Mouse (Mus musculus) cerebellum, adult 11 months (tissue): Measurements from ENCODE around the gene Marc1.

ENCODE experiments used
- DNase-seq: peaks from one replicate; pipeline ENCODE4 v3.0.0; 2022

The Marc1 gene

DNA sequence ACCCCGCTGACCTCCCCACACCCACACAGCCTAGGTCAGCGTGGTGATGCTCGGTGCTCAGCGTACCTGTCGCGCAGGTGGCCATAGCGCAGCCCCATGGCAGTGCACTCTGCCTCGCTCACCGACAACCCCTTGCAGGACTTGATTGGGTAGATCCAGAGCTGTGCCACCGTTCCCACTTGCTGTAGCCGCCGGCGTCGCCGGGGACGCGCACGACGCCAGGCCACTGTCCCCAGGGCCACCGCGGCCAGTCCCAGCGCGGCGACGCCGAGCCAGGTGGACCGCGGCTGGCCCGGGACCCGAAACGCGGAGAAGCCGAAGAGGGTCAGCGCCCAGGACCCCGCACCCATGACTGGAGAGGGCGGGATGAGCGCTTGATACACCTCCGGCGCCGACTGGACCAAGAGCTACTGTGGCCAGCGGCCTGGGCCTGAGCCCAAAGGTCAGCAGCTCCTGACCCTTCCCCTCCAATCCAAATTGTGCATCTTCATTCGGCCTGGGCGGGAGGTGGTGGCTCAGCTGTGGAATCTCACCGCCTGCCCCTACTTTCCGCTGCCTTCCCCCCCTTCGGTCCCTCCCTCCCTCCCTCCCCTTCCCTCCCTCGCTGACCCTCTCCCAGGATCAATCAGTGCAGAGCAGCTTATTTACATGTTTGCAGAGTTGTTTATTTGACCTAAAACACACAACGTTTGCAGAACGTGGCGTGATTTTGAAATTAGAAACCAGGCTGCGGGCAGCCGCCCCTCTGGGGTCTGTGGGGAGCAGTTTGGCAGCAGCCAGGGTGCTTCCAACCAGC lies at the start of gene Marc1:
Marc1 (minus strand) TSS at position 534 of the 796 bp plus-strand sequence.
- no peak for DNase-seq

DNA sequence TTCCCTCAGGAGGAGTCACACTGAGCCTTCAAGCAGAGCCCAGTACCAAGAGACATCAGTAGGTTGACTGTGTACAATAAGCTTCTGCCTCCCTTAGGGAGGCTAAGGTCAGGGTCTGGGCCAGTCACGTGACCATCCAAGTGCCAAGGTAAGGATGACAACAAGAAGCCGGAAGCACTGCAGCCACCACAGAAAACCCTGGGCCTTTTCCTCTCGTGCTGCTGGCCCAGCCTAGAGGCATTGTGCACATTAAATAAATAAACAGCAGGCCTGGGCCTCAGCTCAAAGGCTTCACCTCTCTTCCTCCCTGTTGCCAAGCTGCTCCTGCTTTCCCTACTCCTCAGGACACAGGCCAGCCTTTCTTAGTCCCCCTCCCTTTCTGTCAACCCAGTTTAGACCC lies 49.2 kb upstream of the Marc1 start:
- no peak for DNase-seq

DNA sequence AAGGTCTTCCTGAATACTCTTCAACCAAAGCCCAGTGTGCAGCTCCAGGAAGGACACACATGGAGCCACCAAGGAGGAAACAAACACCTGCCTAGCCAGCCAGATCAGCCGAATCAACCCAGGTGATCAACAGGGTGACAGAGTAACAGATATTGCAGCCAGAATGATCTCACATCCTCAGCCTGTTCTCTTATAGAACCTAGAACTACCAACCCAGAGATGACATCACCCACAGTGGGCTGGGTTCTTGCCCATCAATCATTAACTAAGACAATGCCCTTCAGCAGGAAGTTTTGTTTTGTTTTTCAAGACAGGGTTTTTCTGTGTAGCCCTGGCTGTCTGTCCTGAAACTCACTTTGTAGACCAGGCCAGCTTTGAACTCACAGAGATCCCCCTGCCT lies 47.1 kb upstream of the Marc1 start:
- no peak for DNase-seq

DNA sequence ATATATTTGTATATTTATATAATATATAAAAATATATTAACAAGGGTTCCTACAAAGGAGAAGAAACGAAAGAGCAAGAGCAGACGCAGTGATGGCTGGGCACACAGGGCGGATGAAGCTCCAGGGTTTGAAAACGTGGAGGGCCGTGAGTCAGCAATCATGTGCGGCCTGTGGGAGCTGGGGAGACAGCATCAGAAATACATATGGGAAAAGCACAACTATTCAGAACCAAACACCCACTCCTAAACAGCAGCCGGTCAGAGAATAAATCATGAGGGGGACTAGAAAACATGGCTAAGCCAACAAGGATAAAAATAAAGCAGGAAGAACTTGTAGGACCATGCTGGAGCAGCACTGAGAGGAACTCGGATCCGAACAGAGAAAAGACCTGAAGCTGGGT lies 46.1 kb upstream of the Marc1 start:
- no peak for DNase-seq

DNA sequence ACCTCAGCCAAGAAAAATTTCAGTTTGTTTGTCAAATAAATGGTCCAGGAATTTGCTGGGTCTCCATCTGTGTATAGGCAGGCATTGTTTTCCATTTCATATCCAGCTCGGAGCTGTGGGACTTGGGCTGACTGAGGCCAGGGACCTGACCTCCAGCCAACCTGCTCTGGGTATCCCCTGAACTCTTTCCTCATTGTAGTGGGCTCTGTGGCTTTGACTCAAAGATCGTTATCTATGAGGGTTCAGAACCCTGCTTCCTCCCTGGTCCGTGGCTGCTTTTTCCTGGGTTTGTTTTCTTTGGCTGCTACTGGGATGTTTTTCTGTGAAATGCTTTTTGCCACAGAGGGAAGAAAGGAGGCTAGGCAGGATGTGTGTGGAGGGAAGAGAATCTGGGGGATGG lies 42.8 kb upstream of the Marc1 start:
- no peak for DNase-seq

DNA sequence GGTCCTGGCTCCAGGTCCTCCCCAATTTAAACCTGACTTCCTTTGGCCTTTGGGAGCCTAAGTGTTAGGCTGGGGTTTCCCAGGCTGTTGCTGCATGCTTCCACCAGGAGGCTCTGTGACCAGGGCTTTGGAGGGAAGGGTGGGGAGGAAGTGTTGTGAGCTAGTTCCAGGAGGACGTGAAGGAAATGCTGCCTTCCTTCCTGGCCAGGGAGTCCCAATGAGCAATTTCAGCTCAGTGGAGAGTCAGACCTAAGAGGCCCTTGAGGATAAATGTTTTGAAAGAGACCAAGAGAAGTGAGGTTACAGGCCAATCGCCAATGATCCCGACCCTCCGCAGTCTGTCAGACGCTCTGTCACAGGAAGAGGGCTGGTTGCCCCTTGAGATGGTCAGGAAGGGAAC lies 42.2 kb upstream of the Marc1 start:
- peak; percentile 45 for DNase-seq

DNA sequence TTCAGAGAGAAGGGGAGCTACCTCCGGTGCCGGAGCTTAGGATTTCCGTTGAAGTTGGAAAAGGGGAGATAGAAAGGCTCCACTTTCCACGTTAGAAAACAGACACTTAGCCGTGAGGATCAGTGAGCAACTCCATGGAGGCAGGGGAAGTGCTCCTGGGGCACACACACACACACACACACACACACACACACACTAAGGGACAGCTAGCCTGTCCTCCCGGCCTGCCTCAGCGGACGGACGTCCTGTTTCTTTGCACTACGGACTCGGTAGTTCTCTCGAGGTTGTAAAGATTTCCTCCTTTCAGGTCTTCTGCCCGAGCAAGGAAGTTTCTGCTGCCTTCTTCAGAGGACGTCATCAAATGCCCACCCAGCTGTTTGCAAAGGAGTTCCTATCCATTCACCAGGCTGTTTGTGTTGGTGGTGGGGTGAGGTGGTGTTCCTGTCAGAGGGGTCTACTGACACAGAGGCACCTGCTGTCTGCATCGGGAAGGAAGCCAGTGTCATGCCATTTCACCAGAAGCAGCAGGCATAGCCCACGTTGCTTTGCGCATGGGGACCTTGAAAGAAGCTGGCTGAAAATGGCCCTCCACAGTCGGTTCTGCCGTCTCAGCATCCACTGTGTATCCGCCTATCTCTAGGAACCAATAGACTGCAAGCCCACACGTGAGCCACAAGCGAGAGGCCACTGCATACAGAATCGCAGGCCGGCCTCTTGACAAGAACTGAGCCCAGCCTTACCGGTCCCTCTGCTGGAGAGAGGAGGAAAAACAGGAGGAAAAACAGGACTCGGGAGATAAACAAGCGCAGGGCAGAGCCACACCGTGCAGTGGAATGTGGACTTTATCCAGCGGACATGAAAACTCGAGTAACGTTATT lies 40.9 kb upstream of the Marc1 start:
- peak; percentile 63 for DNase-seq

DNA sequence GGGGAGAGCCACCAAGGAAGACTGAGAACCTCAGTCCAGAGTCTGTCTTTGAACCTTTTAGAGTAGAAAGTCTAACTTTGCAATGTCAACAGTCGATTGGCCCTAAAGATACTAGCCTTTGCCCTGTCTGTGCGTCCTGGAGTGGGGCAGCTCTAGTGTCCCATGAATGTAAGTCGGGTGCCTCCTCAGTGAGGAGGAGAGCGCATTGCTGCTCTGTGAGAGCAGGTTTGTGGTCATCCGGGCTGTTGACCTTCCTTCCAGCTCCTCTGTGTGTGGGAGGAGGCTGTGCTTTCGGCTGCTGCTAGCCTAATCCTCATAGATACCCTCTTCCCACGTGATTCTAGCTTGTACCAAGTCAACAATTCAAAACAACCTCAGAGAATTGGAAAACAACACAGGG lies 40.1 kb upstream of the Marc1 start:
- no peak for DNase-seq

DNA sequence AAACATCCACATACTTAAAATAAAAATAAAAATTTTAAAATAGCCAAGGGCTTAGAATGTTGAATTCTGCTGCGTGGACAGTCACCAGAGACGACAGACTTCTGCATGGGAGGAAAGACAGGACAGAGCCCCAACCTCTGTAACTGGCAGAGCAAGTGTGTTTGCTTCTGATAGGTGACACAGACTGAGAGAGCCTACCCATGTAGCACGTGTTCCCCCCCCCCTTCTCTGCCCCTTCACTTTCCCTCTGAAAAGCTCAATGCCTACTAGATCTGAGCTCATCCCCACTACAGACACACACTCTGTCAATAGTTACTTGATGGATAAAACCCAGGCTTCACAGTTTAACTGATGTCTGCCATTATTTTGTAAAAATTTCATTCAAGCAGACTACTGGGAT lies 35.9 kb upstream of the Marc1 start:
- no peak for DNase-seq

DNA sequence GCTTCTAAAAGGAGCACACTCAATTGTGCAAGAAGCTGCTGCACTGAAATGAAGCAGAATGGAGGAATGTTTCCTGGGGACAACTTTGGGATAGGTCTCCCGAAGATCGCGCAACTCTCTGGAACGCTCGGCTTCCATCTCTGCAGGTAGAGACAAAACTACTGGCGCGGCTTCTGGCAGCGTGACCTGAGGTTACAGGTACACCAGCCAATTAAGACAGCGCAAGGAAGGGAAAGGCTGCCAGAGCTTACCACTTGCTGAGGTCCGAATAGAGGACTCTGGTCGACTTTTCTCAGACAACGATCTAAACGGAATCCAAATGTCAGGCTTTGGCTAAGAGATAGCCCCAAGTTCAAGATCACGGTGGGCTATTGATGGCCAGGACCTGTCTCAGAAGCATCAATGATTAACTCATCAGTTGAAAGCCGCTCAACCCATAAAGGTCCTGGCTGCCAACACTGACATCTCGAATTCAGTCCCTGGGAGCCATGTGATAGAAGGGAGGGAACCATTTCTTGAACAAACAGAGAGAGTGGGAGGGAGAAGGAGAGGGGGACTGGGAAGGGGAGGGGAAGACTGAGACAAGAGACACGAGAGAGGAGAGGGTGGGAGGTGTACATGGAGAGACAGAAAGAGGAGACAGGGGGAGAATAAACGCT lies 35.1 kb upstream of the Marc1 start, which contains the start of gene Marc2:
Marc2 (minus strand) TSS at position 360 of the 659 bp plus-strand sequence.
- no peak for DNase-seq

DNA sequence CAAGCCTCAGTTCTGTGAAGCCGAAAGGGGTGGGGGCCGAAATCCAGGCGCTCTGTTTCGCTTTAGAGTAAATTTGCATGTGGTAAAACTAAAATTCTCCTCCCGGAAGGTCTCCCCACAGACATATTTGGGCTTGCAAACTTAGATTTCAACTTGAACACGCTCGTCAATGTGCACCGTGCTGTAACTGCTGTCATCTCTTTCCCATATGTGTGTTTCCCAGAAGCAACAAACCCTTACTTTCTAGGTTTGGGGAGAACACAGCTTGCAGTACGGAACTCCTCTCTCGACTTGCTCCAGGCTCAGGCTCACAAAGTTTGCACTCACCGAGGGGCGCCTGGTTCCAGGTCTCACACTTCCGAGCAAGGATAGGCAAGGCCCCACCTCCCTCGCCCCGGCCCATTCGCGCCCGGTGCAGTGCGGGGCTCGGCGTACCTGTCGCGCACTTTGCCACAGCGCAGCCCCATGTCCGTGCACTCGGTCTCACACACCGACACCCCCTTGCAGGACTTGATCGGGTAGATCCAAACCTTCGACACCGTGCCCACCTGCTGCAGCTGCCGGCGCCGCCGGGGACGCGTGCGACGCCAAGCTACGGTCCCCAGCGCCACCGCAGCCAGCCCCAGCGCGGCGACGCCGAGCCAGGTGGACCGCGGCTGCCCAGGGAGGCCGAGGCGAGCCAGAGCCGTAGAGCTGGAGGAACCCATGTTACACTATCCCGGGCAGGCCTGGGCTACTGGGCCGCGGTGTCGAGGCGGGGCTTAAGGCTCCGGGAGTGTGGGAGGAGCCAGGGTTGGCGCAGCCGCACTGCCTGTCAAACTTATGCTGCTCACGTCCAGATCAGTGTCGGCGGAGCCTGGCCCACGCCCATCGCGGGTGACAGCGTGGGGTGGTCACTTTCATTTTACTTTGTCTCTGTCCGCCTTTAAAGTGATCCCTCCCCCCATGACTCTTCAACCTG lies 34.3 kb upstream of the Marc1 start:
- peak; percentile 79 for DNase-seq

DNA sequence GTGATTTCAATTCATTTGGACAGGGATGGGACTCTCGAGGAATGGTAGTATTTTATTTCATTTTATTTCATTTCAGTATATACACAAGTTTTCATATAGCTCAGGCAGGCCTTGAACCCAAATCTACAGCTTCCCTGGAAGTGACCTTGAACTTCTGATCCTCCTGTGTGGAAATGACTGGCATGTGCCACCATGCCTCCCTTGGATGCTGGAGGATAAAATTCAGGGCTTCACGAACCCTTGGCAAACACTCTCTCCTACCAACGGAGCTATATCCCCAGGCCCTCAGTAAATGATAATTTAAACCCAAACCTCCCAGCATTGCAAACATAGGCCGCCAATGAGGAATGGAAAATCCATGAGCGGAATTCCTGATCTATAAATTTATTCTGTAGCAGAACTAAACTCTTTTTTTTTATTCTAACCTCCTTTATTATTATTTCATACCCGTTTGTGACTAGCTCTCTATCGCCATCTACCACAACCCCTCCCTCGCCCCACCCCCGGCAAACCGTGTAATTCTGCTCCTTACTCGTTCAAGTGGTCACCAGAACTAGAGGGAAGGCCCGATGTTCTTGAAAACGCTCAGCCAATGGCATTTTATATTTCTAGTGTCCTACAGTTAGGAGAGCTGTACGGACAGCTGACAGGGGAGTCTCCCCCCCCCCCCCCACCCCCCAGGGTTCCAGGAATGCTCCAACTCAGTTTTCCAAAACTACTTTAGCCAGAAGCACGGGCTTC lies 33.4 kb upstream of the Marc1 start:
- no peak for DNase-seq

DNA sequence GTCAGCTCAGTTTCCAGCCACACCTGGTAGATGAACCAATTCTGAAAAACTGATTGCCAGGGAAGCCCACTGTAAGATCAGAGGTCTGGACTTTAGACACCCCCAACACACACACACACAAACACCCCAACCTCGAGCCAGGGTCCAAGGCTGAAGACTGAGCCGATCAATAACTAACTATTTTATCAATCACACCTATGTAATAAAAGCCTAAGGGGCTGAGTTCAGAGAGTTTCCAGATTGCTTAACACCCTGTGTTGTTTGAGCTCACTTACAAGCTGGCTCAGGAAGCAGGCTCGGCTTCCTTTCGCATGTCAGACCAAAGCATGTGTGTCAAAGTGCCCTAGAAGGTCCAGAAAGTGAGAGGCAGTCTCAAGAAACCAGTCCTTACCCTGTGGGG lies 26.5 kb upstream of the Marc1 start:
- DNase-seq: no peak

DNA sequence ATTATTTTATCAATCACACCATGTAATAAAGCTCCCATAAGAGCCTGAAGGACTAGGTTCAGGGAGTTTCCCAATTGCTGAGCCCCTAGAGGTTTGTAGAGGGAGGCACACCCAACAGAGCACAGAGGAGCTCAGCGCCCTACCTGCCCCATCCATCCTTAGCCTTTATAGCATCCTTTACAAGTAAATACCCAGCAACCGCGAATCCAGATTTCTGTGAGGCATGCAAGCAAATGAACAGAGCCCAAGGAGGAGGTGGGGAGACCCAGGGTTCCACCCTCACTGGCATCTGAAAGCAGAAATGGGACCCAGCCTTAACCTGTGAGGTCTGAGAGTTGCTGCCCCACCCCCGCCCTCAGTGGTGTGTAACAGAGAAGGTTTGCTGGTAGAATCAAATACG lies 25.2 kb upstream of the Marc1 start:
- no peak for DNase-seq

DNA sequence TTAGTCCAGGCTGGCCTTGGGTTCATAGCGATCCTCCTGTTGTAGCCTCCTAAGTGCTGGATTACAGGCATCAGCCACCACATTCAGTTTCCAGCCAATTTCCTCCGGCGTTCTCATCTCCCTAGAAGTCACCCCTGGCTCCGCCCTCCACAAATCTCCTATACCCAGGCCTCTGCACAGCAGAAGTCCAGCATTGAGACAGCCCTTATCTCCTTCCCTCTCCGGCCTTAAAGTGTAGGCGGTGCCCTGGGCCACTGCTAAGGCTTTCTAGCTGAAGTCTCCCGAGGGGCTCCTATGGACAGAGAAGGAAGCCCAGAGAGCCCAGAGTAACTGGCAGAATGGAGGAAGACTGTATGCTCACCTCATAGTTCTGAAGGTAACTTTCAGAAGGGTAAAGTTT lies 22.4 kb upstream of the Marc1 start:
- no peak for DNase-seq

DNA sequence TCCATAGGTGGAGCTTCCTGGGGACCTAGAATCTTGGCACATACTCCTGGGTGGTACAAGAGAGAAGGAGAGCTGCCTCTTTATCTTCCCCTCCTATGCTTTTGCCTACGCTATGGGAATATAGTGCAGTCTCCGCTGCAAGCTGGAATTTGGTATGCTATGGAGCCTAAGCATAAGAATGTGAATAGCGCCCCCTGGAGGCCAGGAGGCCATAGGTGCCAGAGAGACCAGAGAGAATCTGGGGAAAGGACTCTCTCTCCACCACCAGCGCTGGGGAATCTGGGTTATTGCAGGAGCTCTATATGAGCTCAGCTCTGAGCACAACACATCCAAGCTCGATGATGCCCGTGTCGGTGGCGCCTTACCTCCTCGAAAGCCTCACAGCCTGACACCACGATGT lies 21.1 kb upstream of the Marc1 start:
- no peak for DNase-seq

DNA sequence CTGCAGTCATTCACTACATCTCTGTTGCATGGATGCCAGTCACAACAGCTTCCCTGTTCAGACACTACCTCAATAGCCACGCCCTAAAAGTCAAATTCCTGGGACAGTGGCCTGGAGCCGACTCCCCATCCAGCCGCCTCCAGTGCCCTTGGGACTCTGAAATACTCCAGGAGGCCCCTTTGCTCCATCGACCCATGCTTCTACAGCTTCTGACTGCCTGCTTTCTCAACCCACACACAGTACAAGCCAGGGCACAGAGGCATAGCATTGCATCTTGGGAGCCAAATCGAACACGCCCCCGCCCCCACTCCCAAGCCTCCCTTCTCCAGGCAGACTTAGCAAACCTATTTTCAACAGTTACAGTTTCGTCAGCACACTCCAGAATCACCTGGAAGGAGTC lies 18.8 kb upstream of the Marc1 start:
- DNase-seq: no peak

DNA sequence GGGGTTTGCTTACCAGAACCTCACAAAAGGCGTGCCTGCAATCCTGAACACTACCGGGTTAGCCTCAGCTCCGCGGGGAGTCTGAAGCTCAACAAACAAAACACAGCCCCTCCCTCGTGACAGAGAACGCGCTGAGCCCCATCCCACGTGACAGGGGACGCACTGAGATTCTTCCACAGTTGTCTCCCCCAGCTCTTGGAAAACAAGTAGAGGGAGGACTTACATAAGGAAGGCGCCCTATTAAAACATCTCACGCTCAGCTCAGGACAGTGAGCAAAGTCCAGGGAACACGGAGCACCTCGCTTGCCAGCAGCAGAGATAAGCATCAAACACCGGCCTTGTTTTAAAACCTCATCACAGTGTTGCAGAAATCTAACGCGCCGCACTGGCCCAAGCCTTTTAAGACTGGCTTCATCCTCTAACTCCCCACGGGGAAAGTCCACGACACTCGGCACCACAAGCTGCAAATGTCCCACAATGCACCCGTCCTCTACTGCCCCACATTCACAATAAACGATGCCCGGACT lies 16.1 kb upstream of the Marc1 start:
- no peak for DNase-seq

DNA sequence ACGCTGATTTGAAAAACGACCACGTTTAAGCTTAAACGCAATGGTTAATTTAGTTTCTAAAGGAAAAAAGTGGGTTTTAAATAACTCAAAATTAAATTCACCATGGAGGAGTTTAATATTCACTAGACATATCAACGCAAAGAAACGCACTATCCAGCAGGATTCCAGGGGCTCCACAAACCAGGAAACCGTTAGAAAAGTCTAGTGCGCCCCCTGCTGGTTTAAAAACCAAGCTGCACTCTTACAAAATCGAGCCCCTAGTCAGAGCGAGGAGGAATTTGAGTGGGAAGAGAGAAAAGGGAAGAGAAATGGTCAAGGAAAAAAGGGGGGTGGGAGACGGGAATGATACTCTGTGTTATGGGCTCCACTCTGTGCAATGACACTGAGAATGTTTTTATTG lies 14.0 kb upstream of the Marc1 start:
- no peak for DNase-seq

DNA sequence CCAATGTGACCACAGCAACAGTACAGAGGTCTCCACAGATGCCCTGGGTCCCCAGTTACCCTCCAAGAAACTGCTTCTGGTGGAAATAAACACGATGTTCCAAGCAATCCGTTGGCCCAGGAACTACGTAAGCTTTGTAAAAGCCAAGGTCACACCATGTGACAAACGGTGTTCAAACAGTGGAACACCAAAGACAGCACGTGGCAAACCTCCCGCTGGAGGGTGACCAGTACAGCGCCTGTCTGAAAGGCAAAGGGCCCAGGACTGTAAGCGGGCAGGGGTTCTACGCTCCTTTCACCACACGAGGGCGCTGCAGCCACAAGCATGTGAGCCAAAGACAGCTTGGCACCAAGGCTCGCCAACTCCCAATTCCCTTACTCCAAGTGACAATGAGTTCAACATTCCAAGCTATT lies 13.3 kb upstream of the Marc1 start:
- DNase-seq: peak; percentile 76

DNA sequence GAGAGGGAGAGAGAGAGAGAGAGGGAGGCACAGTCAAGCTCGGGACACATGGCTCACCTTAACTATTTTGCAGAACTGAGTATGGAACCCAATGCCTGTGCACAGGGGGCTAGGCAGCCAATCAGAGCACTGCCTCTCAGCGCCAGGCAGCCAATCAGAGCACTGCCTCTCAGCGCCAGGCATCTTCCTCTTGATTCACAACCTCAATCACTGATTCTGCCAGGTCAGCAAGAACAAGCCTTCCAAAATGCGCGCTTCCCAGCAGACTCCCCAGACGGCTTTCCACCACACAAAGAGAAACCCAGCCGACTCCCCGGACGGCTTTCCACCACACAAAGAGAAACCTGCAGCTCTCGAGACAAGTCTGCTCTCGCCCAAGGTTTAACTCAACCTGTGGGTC lies 11.6 kb upstream of the Marc1 start:
- DNase-seq: no peak
